Mouse (Mus musculus) embryonic facial prominence, embryonic 10.5 days (tissue): ENCODE results near the gene Gm12355. TPM values are rescaled to one million over a fixed set of nuclear protein-coding genes. Genes with fewer than 3 reads are reported as not detected.
"Not testable (repeated sequence)": the region's sequence is repeated elsewhere in the genome, so short reads cannot be mapped to it uniquely, and the experiment has no call there.

Source experiments
- DNase-seq: peaks from one replicate; pipeline ENCODE4 v3.0.0-alpha.2; 2017; ENCODE audit warnings: low spot score
- H3K27ac ChIP-seq: fragments of 300-500 bp; sonication (generic); replicated peaks from 2 replicates; pipeline ENCODE4 v1.5.1; 2016; ENCODE audit warnings: mild to moderate bottlenecking
- H3K27me3 ChIP-seq: fragments of 300-500 bp; sonication (generic); replicated peaks from 2 replicates; pipeline ENCODE4 v1.6.1; 2016; ENCODE audit warnings: low read depth, mild to moderate bottlenecking; ENCODE audit not compliant: poor library complexity, severe bottlenecking
- H3K36me3 ChIP-seq: fragments of 300-500 bp; sonication (generic); replicated peaks from 2 replicates; pipeline ENCODE4 v1.6.1; 2016; ENCODE audit warnings: mild to moderate bottlenecking, moderate library complexity
- H3K4me1 ChIP-seq: fragments of 300-500 bp; sonication (generic); 2 replicates; pipeline ENCODE4 v1.6.1; 2016
- H3K4me3 ChIP-seq: fragments of 300-500 bp; sonication (generic); 2 replicates; pipeline ENCODE4 v1.5.1; 2016; ENCODE audit warnings: mild to moderate bottlenecking, moderate library complexity
- H3K9me3 ChIP-seq: fragments of 300-500 bp; sonication (generic); 2 replicates; pipeline ENCODE4 v1.6.1; 2016; ENCODE audit warnings: mild to moderate bottlenecking
- WGBS: fragments of 180-500 bp; shearing (Covaris S2); methylation state at CpG from one replicate; pipeline ENCODE4 v1.1.7; 2016; 5-methylcytosine and 5-hydroxymethylcytosine counted together
- polyA plus RNA-seq: library from polyadenylated mRNA; unstranded; fragments of >200 nt; fragmentation: Nextera tagmentation; extraction: Ambion mirVana; gene quantifications from 2 replicates; pipeline ENCODE4 v1.2.1, GENCODE M21; 2016

Gene Gm12355
- polyA plus RNA-seq, 1 experiment from 2014 or later = 1.3 TPM

DNA sequence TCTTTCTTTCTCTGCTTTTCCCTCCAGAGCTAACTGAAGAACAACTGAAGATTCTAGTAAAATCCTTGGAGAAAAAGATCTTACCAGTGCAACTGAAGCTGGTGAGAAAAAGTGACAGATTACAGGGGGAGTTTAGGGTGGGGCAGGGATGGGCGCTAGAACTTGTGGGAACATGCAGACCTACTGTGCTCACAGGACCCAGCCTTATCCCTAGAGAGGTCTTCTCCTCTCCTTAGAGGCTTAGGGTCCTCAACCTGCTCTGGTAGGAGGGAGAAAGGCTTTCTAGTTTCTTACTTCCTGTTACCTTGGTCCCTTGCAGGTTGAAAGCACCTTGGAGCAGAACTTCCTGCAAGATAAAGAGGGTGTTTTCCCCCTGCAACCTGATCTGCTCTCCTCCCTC, 12.0 kb upstream of the Gm12355 start:
- H3K4me1 ChIP-seq = no peaks in the 10 kb centered on the region
- 80% methylated on average over 1 of the region's 1 CpGs for WGBS

DNA sequence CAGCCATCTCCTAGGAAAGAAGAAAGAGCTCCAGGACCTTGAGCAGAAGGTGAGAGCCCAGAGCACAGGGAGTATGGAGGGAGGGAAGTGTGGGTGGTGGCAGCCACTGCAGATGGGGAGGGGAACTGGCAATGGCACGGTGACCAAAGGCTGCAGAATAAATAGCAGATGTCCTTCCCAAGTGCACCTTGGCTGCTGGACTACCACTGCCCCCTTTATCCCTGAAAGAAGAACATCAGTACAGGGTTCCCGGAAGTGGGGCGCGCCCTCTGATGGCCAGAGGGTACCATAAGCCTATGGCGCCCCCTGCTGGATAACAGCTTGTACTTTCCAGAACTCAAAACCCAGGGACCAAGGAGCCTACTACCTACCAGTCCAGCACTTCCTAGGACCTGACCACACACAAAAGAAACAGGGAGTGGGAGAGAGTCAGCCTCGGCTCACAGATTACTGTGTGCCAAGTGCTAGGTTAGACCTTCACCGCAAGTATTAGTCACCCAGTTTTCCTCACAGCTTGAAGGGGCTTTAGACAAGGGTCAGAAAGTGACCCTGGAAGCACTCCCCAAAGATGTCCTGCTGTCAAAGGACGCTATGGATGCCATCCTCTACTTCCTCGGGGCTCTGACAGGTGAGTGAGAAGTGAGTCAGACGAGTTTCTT, 10.0 kb upstream of the Gm12355 start:
- H3K27ac ChIP-seq, H3K9me3 ChIP-seq, H3K4me1 ChIP-seq, H3K36me3 ChIP-seq, H3K27me3 ChIP-seq, H3K4me3 ChIP-seq: not testable (repeated sequence)
- WGBS = 36% methylated on average over 10 of the region's 10 CpGs
- peak; percentile 34 for DNase-seq

More for the DNA sequence above, 12.0 kb upstream of the Gm12355 start:
- no peaks in the 10 kb centered on the region for H3K36me3 ChIP-seq
- DNase-seq = no peak
- H3K9me3 ChIP-seq = no peaks in the 10 kb centered on the region
- no peak overlapping the region for H3K4me3 ChIP-seq
- no peak overlapping the region for H3K27ac ChIP-seq
- peaks cover 4% of the 10 kb centered on the region; the same call in 1 of the 2 replicates for H3K27me3 ChIP-seq

DNA sequence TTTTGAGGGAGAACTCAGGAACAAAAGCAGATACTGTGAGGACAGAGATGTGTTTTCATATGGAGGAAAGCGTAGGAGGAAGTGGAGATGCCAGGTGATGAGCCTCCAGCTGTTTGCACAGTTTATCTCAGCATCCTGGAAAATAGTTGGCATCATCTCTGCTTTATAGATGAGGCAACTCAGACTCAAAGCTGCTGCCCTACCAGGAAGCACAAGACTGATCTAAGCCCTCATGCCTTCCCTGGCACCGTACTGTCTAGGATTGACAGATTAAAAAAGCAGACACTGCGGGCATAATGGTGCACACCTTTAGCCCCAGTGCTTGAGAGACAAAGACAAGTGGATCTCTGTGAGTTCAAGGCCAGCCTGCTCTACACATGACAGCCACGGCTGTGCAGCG, 5.2 kb upstream of the Gm12355 start:
- H3K4me1 ChIP-seq = no peaks in the 10 kb centered on the region
- peaks cover 8% of the 10 kb centered on the region; the same call in 1 of the 2 replicates for H3K27me3 ChIP-seq
- no peak overlapping the region for H3K27ac ChIP-seq
- no peak for DNase-seq
- no peaks in the 10 kb centered on the region for H3K36me3 ChIP-seq
- H3K4me3 ChIP-seq = no peak overlapping the region
- WGBS = 91% methylated on average over 5 of the region's 5 CpGs
- H3K9me3 ChIP-seq = 0 out of 2 replicates have a peak, but pooled peaks cover 2% of the 10 kb centered on the region

DNA sequence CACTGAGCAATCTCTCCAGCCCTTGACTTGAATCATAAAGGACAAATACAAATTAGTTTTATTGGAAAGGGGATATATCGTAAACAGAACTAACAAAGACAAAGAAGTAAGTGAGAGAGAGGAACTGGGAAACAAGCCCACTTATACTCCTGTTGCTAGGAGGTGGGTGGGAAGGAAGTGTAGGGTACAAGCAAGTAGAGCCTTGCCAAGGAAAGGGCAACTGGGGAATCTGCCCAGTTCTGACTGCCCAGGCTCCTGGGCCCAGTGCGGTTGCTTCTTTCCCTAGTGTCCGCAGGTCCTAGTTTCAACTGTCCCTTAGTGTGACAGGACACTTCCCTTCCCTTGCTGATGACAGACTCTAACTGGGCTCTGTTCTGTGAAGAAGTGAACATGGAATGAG, 3.2 kb upstream of the Gm12355 start:
- Histone ChIP-seq H3K27me3 (peaks cover 8% of the 10 kb centered on the region; the same call in 1 of the 2 replicates), H3K9me3 (0 out of 2 replicates have a peak, but pooled peaks cover 3% of the 10 kb centered on the region), H3K36me3 (no peaks in the 10 kb centered on the region), H3K4me1 (no peaks in the 10 kb centered on the region), H3K27ac (no peak overlapping the region), H3K4me3 (no peak overlapping the region)
- 93% methylated on average over 3 of the region's 3 CpGs for WGBS
- no peak for DNase-seq

DNA sequence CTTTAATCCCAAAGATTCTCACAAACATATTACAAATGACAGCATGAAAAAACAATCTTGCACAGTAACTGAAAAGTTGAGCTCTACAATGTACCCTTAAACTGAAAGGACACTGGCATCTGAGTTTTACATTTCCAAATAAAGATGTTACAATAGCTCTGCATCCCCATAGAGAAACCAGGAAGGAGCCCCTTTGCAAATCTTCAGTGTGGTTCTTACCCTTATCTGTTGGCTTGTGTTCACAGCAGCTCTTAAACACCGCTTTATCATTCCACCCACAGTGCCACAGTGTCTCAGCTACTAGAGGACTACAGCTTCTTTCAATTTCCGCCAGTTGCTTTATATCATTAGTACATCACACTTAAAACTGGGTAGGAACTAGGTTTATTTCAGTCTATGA, 1.1 kb downstream of the Gm12355 start:
- not testable (repeated sequence) for H3K4me1 ChIP-seq, DNase-seq, H3K27ac ChIP-seq, H3K4me3 ChIP-seq, H3K36me3 ChIP-seq, H3K27me3 ChIP-seq
- WGBS = 94% methylated on average over 2 of the region's 2 CpGs
- peaks cover 18% of the 10 kb centered on the region for H3K9me3 ChIP-seq

DNA sequence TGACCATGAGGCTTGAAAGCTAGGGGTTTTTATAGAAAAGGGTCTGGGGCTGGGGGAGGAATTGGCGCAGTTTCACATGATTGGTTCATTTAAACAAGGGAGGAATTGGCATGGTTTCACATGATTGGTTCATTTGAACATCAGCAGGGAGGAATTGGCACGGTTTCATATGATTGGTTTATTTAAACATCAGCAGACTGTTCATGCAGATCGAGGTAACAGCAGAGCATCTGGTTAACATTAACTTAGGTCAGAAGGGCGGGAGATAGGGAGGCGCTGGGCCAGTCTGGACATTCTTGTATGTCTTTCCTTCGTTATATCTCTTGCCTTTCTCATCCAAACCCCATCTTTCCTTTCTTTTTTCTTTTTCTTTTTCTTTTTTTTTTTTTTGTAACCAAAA, 1.5 kb downstream of the Gm12355 start:
- H3K27me3 ChIP-seq, H3K36me3 ChIP-seq, H3K27ac ChIP-seq, DNase-seq, H3K4me3 ChIP-seq, H3K4me1 ChIP-seq: not testable (repeated sequence)
- 76% methylated on average over 6 of the region's 6 CpGs for WGBS
- peaks cover 18% of the 10 kb centered on the region for H3K9me3 ChIP-seq

DNA sequence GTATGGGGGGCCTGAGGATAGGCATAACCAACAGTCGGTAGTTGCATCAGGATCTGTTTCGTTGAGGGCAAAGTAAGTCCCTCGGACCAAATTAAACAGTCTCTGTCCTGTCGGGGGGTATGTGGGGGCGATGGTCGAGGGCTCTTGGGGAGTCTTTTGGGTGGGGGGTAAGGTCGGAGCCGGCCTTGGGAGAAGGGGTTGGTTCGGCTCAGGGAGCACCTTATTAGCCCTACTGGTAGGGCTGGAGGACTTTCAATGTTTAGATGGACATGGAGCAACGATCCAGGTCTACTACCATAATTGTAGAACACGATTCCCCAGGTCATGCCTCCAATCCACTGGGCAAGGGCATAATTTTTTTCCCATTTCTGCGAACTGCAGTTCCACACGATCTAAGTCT, 4.7 kb downstream of the Gm12355 start:
- H3K36me3 ChIP-seq = no peaks in the 10 kb centered on the region
- no peak overlapping the region for H3K4me3 ChIP-seq
- 89% methylated on average over 13 of the region's 13 CpGs for WGBS
- H3K4me1 ChIP-seq = no peaks in the 10 kb centered on the region
- no peak overlapping the region for H3K27ac ChIP-seq
- peak; percentile 3 for DNase-seq
- H3K9me3 ChIP-seq = peaks cover 18% of the 10 kb centered on the region
- H3K27me3 ChIP-seq = no peaks in the 10 kb centered on the region

DNA sequence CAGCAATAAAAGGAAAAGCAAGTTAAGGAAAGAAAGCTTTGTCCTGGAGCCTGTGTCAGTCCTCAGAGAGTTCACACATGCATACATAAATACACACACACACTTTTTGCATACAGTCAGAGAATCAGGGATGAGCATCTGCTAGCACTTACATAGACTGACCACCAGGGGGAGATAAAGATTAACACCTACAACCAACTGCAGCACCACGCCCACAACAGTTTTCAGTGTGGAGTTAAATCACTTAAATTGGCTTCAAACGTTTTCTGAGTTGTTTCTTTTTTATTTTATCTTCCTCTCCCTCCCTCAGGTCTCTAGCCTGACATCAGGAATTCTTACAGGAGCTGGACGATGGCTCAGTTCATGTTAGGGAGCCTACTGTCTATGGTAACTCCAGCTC, 18.7 kb downstream of the Gm12355 start:
- 13% methylated on average over 3 of the region's 3 CpGs for WGBS
- Histone ChIP-seq H3K36me3 (no peaks in the 10 kb centered on the region), H3K4me1 (peaks cover 9% of the 10 kb centered on the region), H3K27me3 (peaks cover 21% of the 10 kb centered on the region; the same call in 1 of the 2 replicates), H3K9me3 (no peaks in the 10 kb centered on the region), H3K4me3 (no peak overlapping the region), H3K27ac (no peak overlapping the region)
- peak; percentile 20 for DNase-seq

DNA sequence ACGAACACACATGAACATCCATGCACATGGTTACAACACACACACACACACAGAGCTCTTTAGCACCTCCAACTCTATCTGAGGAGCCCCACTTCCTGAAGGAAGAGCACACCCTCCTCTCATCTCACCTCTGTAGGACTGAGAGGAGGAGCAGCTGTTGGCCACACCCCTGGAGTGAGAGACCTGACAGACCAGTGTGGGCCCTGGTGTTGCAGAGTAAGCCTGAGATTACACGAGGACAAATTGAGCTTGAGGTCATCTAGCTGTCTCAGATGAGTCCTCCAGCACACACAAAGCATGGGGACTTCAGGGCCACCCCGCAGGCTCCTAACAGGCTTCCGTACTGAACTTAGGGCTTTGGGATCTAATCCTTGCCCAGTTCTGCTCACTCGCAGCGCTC, 20.6 kb downstream of the Gm12355 start:
- not testable (repeated sequence) for H3K36me3 ChIP-seq, H3K4me3 ChIP-seq, DNase-seq, H3K9me3 ChIP-seq, H3K27ac ChIP-seq
- Histone ChIP-seq H3K4me1 (peaks cover 11% of the 10 kb centered on the region), H3K27me3 (peaks cover 39% of the 10 kb centered on the region)
- 68% methylated on average over 6 of the region's 6 CpGs for WGBS

DNA sequence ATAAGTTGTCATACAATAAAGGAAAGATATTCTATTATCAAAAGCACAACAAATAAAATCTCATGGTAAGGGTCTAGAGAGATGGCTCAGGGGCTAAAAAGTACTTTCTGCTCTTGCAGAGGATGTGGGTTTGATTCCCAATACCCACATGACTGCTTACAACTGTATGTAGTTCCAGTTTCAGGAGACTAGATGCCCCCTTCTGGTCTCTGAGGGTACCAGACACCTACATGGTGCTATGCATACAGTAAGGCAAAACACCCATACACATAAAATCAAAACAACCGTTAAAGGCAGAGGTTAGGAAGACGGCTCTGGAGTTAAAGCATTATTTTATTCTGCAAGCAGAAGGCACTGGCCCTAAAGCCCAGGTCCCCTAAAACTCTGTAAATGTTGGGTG, 21.5 kb downstream of the Gm12355 start:
- H3K27ac ChIP-seq = no peak overlapping the region
- no peak for DNase-seq
- WGBS = 86% methylated on average over 2 of the region's 2 CpGs
- H3K9me3 ChIP-seq = no peaks in the 10 kb centered on the region
- H3K27me3 ChIP-seq = peaks cover 42% of the 10 kb centered on the region
- H3K4me1 ChIP-seq = peaks cover 13% of the 10 kb centered on the region
- H3K4me3 ChIP-seq = no peak overlapping the region
- H3K36me3 ChIP-seq = no peaks in the 10 kb centered on the region

DNA sequence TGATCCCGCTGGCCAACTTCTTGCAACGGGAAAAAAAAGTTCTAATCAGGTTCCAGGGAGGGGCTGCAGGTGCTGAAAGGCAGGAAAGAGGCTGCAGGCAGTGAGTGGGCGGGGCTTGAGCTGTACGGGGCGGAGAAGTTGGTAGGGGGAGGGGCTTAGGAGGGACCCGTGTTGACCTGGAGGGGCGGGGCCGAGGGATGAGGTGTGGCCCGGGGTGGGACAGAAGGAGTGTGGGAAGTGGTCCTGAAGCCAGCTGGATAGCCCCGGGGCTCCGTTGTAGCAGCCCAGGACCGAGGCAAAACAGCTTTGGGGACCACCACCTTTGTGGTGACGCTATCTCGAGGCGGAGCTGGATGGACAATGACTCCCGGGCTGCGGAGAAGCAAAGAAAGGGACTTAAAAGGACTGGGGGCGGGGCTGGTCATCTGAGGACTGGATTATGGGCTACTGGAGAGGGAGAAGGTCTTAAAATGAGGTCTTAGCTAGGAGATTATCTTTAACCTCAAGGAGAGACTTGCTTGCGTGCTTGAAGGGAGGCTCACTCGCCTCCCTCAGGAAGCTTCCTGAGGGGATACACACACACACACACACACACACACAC, 23.3 kb downstream of the Gm12355 start:
- no peaks in the 10 kb centered on the region for H3K9me3 ChIP-seq
- peaks cover 55% of the 10 kb centered on the region for H3K27me3 ChIP-seq
- H3K4me3 ChIP-seq = peak overlapping the region; percentile 57
- WGBS = 2% methylated on average over 20 of the region's 20 CpGs
- H3K36me3 ChIP-seq = no peaks in the 10 kb centered on the region
- H3K4me1 ChIP-seq = peaks cover 17% of the 10 kb centered on the region
- H3K27ac ChIP-seq = peak overlapping the region; percentile 66
- DNase-seq = peak; percentile 78

DNA sequence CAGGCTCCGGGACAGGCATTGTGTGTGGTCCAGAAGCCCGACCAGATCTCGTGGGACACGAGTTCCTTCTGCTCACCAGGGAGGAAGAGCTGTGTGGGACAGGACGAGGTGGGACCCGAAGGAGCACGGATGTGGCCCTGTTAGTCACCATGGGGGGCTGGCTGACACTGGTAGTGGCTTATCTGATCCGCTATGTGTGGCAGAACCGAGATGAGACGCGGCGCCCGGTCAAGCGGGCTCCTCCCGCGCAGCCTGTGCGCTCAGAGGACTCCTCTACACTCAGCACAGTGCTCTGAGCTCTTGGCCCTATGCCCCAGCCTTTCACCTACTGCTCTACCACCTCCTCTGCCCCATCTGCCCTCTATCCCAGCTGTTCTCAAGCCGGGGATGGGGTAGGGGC, 26.2 kb downstream of the Gm12355 start:
- Histone ChIP-seq H3K27me3 (peaks cover 47% of the 10 kb centered on the region), H3K9me3 (no peaks in the 10 kb centered on the region), H3K36me3 (no peaks in the 10 kb centered on the region), H3K27ac (no peak overlapping the region), H3K4me3 (no peak overlapping the region), H3K4me1 (peaks cover 17% of the 10 kb centered on the region)
- 39% methylated on average over 18 of the region's 18 CpGs for WGBS
- DNase-seq = no peak

DNA sequence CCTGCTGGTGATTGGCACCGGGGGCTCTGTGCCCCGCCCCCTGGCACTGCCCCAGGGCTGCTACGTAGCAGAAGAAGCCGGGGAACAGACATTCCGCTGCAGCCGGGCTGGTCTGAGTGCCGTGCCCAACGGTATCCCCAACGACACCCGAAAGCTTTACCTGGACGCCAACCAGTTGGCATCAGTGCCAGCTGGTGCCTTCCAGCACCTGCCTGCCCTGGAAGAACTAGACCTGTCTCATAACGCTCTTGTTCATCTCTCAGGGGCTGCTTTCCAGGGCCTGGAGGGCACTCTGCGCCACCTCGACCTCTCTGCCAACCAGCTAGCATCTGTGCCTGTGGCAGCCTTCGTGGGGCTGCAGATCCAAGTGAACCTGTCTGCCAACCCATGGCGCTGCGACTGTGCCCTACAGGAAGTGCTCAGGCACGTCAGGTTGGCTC, 26.6 kb downstream of the Gm12355 start:
- no peaks in the 10 kb centered on the region for H3K36me3 ChIP-seq
- peaks cover 47% of the 10 kb centered on the region for H3K27me3 ChIP-seq
- H3K9me3 ChIP-seq = no peaks in the 10 kb centered on the region
- no peak for DNase-seq
- 65% methylated on average over 18 of the region's 18 CpGs for WGBS
- H3K4me1 ChIP-seq = peaks cover 17% of the 10 kb centered on the region
- no peak overlapping the region for H3K4me3 ChIP-seq
- H3K27ac ChIP-seq = no peak overlapping the region
